Comparison of ENCODE assay signal across 8 mouse cellular contexts in the genomic region with DNA sequence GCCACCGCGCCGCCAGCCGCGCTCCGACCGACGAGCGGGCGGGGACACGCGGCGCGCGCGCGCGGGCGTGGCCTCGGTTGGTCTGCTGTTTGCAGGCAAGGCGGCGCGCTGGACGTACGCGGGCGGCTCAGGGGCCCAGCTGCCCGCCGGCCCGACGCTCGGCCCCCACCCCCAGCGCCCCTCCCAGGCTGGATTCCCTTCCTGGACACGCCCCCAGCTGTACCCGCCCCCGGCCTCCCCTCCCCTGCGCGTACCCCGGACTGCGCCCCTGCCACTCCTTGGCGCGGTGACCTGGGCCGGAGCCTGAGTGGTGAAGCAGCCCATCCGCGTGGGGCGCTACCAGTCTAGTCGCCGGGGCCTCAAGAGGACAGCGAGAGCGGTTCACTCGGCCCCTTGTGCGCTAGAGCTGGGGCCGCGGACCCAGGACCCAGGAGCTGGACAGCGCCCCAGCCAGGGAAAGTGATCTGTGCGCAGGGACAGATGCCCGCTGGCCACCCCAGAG. TPM values are rescaled to one million over a fixed set of nuclear protein-coding genes. Genes with fewer than 3 reads are reported as not detected.
DNase-seq lines count a peak whose midpoint lies in the region; ATAC-seq and TF ChIP-seq lines count a peak whose summit lies in the region.

A gene (minus strand): TSS at position 42 of the 502 bp plus-strand sequence.

- peak; percentile 88 for ATAC-seq in forebrain, embryonic 16.5 days
- ATAC-seq in lung, embryonic 14.5 days (ENCODE audit: insufficient read depth) = peak; percentile 92

- peak within 1 kb of the TSS; percentile 93 for H3K4me3 ChIP-seq in ES-E14 (ENCODE audit: insufficient read depth in 1 of 2, low read depth in 1 of 2, low read length in 2 of 2, poor library complexity in 1 of 2, severe bottlenecking in 1 of 2)
- H3K4me3 ChIP-seq in forebrain, embryonic 16.5 days (replicated peaks; ENCODE audit: low read length) = peak within 1 kb of the TSS; percentile 86
- H3K4me3 ChIP-seq in layer of hippocampus, adult 2 months = peak within 1 kb of the TSS; percentile 98
- H3K4me3 ChIP-seq in lung, embryonic 14.5 days (ENCODE audit: low read depth, low read length) = peak within 1 kb of the TSS; percentile 76
- H3K4me3 ChIP-seq in olfactory bulb, adult 2 months (ENCODE audit: insufficient read depth, low read depth, low read length) = peak within 1 kb of the TSS; percentile 86
- peak within 1 kb of the TSS; percentile 80 for H3K4me3 ChIP-seq in thymus, adult 2 months (ENCODE audit: control insufficient read depth, insufficient read depth, low read length)

- H3K9ac ChIP-seq in ES-E14 (ENCODE audit: insufficient read depth, low read depth, low read length, poor library complexity, severe bottlenecking) = peak within 1 kb of the TSS; percentile 96
- peak within 1 kb of the TSS; percentile 89 for H3K9ac ChIP-seq in forebrain, embryonic 16.5 days (replicated peaks; ENCODE audit: low read depth, low read length)
- peak within 1 kb of the TSS; percentile 92 for H3K9ac ChIP-seq in lung, embryonic 14.5 days

- intact Hi-C loops in heart, postnatal 36 days (cut with DNase I) = loop anchor here (1.0 to 10.0 kb wide), 4 partner anchors 60 to 350 kb away; a partner anchor contains a TSS

- under 1% methylated on average over 32 of the region's 57 CpGs for WGBS in forebrain, embryonic 16.5 days
- WGBS in lung, embryonic 14.5 days = under 1% methylated on average over 53 of the region's 57 CpGs
- 1% methylated on average over 57 of the region's 57 CpGs for WGBS in olfactory bulb, adult 2 months
- 3% methylated on average over 57 of the region's 57 CpGs for WGBS in thymus, adult 2 months

- H3K4me2 ChIP-seq in forebrain, embryonic 16.5 days (ENCODE audit: low read length) = peak within 1 kb of the TSS; percentile 90
- H3K4me2 ChIP-seq in lung, embryonic 14.5 days = peak within 1 kb of the TSS; percentile 94

- no peaks in the 10 kb centered on the region; the same call in 1 of the 2 replicates for H3K36me3 ChIP-seq in ES-E14 (ENCODE audit: control insufficient read depth, insufficient read depth, low read length, poor library complexity, severe bottlenecking)
- H3K36me3 ChIP-seq in forebrain, embryonic 16.5 days (ENCODE audit: control insufficient read depth, insufficient read depth) = no peaks in the 10 kb centered on the region
- peaks cover 19% of the 10 kb centered on the region for H3K36me3 ChIP-seq in lung, embryonic 14.5 days (ENCODE audit: insufficient read depth)
- no peaks in the 10 kb centered on the region for H3K36me3 ChIP-seq in thymus, adult 2 months (ENCODE audit: control insufficient read depth, insufficient read depth, low read length)

- H3K27me3 ChIP-seq in forebrain, embryonic 16.5 days (replicated peaks; ENCODE audit: control insufficient read depth, insufficient read depth, low read length) = no peaks in the 10 kb centered on the region
- no peaks in the 10 kb centered on the region for H3K27me3 ChIP-seq in lung, embryonic 14.5 days (ENCODE audit: insufficient read depth, low read length)
- H3K27me3 ChIP-seq in thymus, adult 2 months (ENCODE audit: control insufficient read depth, insufficient read depth, low read length) = no peaks in the 10 kb centered on the region

- peak within 1 kb of the TSS; percentile 87 for H3K27ac ChIP-seq in ES-E14 (ENCODE audit: insufficient read depth, low read depth, low read length, poor library complexity, severe bottlenecking)
- H3K27ac ChIP-seq in forebrain, embryonic 16.5 days (ENCODE audit: low read length) = peak within 1 kb of the TSS; percentile 99
- peak within 1 kb of the TSS; percentile 98 for H3K27ac ChIP-seq in layer of hippocampus, adult 2 months
- H3K27ac ChIP-seq in lung, embryonic 14.5 days (ENCODE audit: low read depth) = peak within 1 kb of the TSS; percentile 95
- peak within 1 kb of the TSS; percentile 95 for H3K27ac ChIP-seq in olfactory bulb, adult 2 months (ENCODE audit: insufficient read depth, low read depth, low read length)
- H3K27ac ChIP-seq in thymus, adult 2 months (ENCODE audit: control insufficient read depth, insufficient read depth, low read length) = peak within 1 kb of the TSS; percentile 43

- in situ Hi-C loops in ES-E14 (cut with MboI; ENCODE audit: low sequenced_read_pairs in 2 of 2, unreplicated experiment in 2 of 2) = loop anchor here (5.0 kb wide), 1 partner anchor 102 kb away; a partner anchor contains a TSS

- peaks cover 2 to 8% of the 10 kb centered on the region in 2 experiments; a peak in 2 of 4 replicates for H3K4me1 ChIP-seq in ES-E14 (ENCODE audit: control insufficient read depth in 2 of 2, insufficient read depth in 2 of 2, low read length in 2 of 2, poor library complexity in 1 of 2)
- peaks cover 38% of the 10 kb centered on the region for H3K4me1 ChIP-seq in forebrain, embryonic 16.5 days (replicated peaks; ENCODE audit: control insufficient read depth, insufficient read depth, low read length)
- peaks cover 6% of the 10 kb centered on the region; the same call in 1 of the 2 replicates for H3K4me1 ChIP-seq in lung, embryonic 14.5 days (ENCODE audit: insufficient read depth)
- peaks cover 13% of the 10 kb centered on the region for H3K4me1 ChIP-seq in olfactory bulb, adult 2 months (ENCODE audit: control insufficient read depth, insufficient read depth, low read length)
- H3K4me1 ChIP-seq in thymus, adult 2 months (replicated peaks; ENCODE audit: control insufficient read depth, insufficient read depth, low read length) = peaks cover 11% of the 10 kb centered on the region

- TF ChIP-seq POLR2A in olfactory bulb, adult 2 months (IDR thresholded peaks at IDR 0.05; ENCODE audit: insufficient read depth, low read depth, low read length) = peak; percentile 12; the same call in 1 of the 2 replicates
- no peak; the same call in none of the 2 replicates for TF ChIP-seq POLR2A in thymus, adult 2 months (IDR thresholded peaks at IDR 0.05; ENCODE audit: control insufficient read depth, extremely low read depth, insufficient read depth, low read length, poor library complexity)

- no peaks in the 10 kb centered on the region for H3K9me3 ChIP-seq in ES-E14 (ENCODE audit: control insufficient read depth, insufficient read depth, low read depth, low read length)
- no peaks in the 10 kb centered on the region for H3K9me3 ChIP-seq in forebrain, embryonic 16.5 days (ENCODE audit: control insufficient read depth, low read length)
- no peaks in the 10 kb centered on the region for H3K9me3 ChIP-seq in lung, embryonic 14.5 days (ENCODE audit: low read depth, low read length)

- peak; percentile 62 for DNase-seq in ES-E14 (ENCODE audit: low read depth, low spot score)
- DNase-seq in cerebellum, adult 11-12 months = peak; percentile 96
- peak; percentile 89 to 96 for DNase-seq in heart, postnatal 36 days
- DNase-seq in layer of hippocampus, adult 2 months (ENCODE audit: low spot score in 2 of 2) = peak; percentile 86 to 87
- peak; percentile 97 for DNase-seq in lung, embryonic 14.5 days
- peak; percentile 87 for DNase-seq in thymus, adult 2 months

- peak; percentile 65 for TF ChIP-seq CTCF in layer of hippocampus, adult 2 months (conservative IDR thresholded peaks at IDR 0.05)
- peak; percentile 65 for TF ChIP-seq CTCF in lung, embryonic 14.5 days (IDR thresholded peaks at IDR 0.05; ENCODE audit: low read depth)
- TF ChIP-seq CTCF in olfactory bulb, adult 2 months (IDR thresholded peaks at IDR 0.05; ENCODE audit: insufficient read depth, low read depth, low read length) = no peak
- no peak for TF ChIP-seq CTCF in thymus, adult 2 months (IDR thresholded peaks at IDR 0.05; ENCODE audit: borderline replicate concordance, control insufficient read depth, extremely low read depth, insufficient read depth, low read length, poor library complexity)

TF ChIP-seq in ES-E14, 5 proteins besides CTCF, POLR2A, EP300 and RAD21:
- TF ChIP-seq ZNF384 (IDR thresholded peaks at IDR 0.05; ENCODE audit: low read depth, low read length) = no peak
- TF ChIP-seq MAFK (IDR thresholded peaks at IDR 0.05; ENCODE audit: insufficient read depth, low read depth, low read length) = no peak
- TF ChIP-seq CHD2 (IDR thresholded peaks at IDR 0.05; ENCODE audit: low read depth, low read length) = no peak
- no peak for TF ChIP-seq ZC3H11A (IDR thresholded peaks at IDR 0.05; ENCODE audit: borderline replicate concordance, low read depth, low read length)

RNA-seq across cellular contexts. Expression of the gene that starts here (rescaled TPM):
- total RNA-seq in ES-E14 (2012; rRNA removed) = 70.0 and 91.2 TPM in 2 replicates
- polyA plus RNA-seq in forebrain, embryonic 16.5 days (2015; fragmentation: Nextera tagmentation; extraction: Ambion mirVana) = 496 and 540 TPM in 2 replicates
- total RNA-seq in heart, postnatal 36 days (2021) = 100 to 1,000 TPM; 213 to 214 TPM
- 100 to 1,000 TPM; 285 to 286 TPM for total RNA-seq in layer of hippocampus, adult 2 months (2021)
- polyA plus RNA-seq in lung, embryonic 14.5 days (2014; fragmentation: Nextera tagmentation; extraction: Ambion mirVana) = 395 and 414 TPM in 2 replicates
- polyA plus RNA-seq in olfactory bulb, adult 2 months (2012; ENCODE audit: insufficient read depth, insufficient read length, low replicate concordance, missing spikeins) = not detected in 2 replicates
- polyA plus RNA-seq in thymus, adult 2 months (2012; rRNA removed) = 565 and 568 TPM in 2 replicates

Comparison
In these comparisons a context has a peak if more than half of its experiments do, and no peak if none do; other contexts are left out.
1. Peak in every context shown above with its lines: DNase-seq, ATAC-seq, H3K4me3 ChIP-seq and H3K27ac ChIP-seq.
2. H3K27ac ChIP-seq: peak in every context shown above with its lines; median percentile 99 in forebrain, embryonic 16.5 days; 98 in layer of hippocampus, adult 2 months; 95 in lung, embryonic 14.5 days; 95 in olfactory bulb, adult 2 months; 87 in ES-E14; 43 in thymus, adult 2 months.
3. CTCF ChIP-seq: peak in layer of hippocampus, adult 2 months (single experiment) and lung, embryonic 14.5 days (single experiment); none in olfactory bulb, adult 2 months (single experiment) and thymus, adult 2 months (single experiment).